Mouse (Mus musculus) urinary bladder, adult 18-20 months (tissue): ENCODE measurements at regions not wholly inside any gene's neighbourhood (a gene's known extent, or its start where the extent isn't known, plus 50 kb on each side); places are given as distances from the start of the nearest gene placed in this dataset.

ENCODE experiments used
- DNase-seq, 2 experiments: peaks; one replicate each; pipeline ENCODE4 v3.0.0; 2022; ENCODE audit warnings: low spot score in 2 of 2, mixed read lengths in 2 of 2

DNA sequence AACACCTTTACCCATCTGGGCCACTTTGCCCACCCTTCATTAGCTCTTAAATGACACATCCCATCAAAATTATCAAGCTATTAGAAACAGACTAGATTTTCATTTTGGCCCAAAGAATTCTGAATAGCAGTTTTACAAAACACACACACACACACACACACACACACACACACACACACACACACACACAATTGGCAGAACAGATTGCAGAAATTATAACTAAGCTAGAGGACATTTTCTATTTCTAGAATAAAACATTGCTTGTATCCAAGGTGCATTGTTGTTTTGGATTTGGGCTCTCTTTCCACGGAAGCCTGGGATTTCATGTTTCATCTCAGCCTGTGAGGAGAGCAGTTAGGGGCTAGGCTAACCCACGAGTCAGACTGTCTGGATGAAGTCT is 455.1 kb downstream of the Etnk1 start:
- DNase-seq, result no peak

DNA sequence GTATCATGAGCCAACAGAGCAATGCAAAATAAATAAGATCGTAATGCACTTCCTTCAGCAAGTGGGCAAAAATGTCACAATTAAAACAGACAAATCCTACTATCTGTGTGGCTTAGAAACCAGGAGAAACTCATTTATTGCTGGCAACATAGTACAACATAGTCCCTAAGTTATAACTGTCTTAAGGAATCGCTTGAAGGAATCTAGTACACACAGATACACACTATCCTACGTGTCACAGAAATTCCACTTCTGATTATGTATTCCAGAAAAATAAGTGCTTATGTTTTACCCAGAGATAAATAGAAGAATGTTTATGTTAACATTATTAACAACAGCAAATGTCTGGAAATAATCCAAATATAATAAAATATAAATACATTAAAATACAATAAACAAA is 457.9 kb downstream of the Etnk1 start:
- DNase-seq, result no peak

DNA sequence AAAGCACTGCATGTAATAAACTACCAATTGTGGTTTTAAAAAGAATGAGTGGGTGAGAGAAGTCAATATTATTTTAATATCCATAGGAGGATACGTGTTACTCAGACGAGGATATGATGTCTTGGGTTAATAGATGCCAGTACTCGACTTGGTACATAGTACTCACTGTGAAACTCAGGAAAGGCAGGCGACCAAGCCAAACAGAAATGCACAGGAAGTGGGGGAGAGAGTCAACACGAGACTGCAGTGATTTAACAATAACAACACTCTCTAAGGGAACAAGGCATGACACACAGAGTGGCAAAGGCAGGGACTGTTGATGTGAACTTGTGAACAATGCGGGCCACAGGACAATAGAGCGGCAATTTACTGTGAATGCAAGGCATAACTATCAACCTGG is 464.6 kb downstream of the Etnk1 start:
- DNase-seq, result no peak

- no peak for DNase-seq
Measured at GRCm38 (mm10) chr6:143633710-143634109, 466.7 kb downstream of the Etnk1 start.

- no peak for DNase-seq
Measured at GRCm38 (mm10) chr6:143634334-143634733, 467.3 kb downstream of the Etnk1 start.

- no peak for DNase-seq
Measured at GRCm38 (mm10) chr6:143635043-143635442, 468.0 kb downstream of the Etnk1 start.

GRCm38 (mm10) chr6:143640652-143641051 is 473.6 kb downstream of the Etnk1 start:
- DNase-seq, result peak; percentile 15 to 67

GRCm38 (mm10) chr6:143642052-143642451 is 475.0 kb downstream of the Etnk1 start:
- DNase-seq, result no peak

GRCm38 (mm10) chr6:143645989-143646388 is 479.0 kb downstream of the Etnk1 start:
- no peak for DNase-seq

GRCm38 (mm10) chr6:143648501-143648900 is 481.5 kb downstream of the Etnk1 start:
- no peak for DNase-seq

DNA sequence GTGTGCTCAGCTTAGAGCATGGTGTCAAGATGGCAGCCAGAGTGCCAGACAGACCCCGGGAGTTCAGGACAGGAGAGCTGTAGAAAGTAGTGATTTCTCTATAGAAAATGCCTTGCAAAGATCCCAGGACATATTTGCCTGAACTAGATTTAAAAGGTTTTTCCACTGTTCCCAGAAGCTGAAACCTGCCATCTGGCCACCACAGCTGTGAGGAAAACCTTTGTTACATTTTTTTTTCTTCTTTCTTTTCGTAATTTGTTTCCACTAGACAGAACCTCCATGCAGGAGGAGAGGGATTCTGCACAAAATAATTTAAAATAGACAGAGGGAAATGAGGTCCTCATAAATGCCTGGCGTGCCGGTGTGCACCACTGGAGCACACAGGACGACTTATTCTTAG is 489.6 kb downstream of the Etnk1 start:
- no peak for DNase-seq

GRCm38 (mm10) chr6:143660837-143661236 is 493.8 kb downstream of the Etnk1 start:
- DNase-seq, result no peak

GRCm38 (mm10) chr6:143663306-143663705 is 496.3 kb downstream of the Etnk1 start:
- DNase-seq, result no peak

GRCm38 (mm10) chr6:143665374-143665773 is 498.4 kb downstream of the Etnk1 start:
- DNase-seq, result no peak

DNA sequence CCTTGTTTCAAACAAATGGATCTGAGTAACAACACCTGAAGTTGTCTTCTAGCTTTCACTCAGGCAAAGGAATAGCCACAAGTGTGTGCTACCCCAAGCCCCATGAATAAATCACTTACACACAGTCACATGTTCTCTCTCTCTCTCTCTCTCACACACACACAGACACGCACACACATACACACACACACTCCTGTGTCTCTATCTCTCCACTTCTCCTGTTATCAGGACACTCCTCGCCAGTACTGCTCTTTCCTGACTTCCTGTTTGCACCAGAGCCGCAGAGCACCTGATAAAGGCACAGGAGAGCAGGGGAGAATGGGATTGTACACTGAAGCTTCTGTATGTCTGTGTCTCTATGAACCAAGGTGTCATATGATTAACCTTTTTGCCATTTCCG is 501.5 kb downstream of the Etnk1 start:
- no peak for DNase-seq

DNA sequence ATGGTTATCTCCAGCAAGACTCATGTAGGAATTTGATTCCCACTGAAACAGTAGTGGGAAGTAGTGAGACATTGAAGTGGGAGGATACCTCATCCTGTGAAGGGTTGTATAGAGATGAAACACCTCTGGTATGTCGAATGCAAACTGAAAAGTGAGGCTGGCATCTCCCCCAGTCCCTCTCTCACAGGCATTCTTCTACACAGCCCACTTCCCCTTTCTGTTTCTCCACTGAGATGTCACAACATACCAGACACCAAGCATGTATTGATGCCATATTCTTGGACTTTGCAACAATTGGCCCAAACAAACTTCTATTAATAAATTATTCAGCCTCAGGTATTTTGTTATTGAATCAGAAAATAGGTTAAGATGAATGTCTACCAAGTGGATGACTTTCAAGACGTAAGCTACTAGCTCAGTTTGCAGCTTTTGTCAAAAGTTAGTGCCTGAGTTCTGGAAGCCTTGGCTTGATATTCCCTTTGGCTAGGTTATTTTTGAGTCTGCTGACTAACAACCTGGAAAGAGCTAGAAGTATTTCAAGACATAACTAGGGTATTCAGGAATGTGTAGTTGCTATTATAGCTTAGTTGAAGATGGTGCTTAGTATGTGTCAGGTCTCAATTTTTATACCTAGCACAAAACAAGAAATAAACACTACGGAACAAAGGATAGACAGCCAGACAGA is 502.6 kb downstream of the Etnk1 start:
- no peak for DNase-seq

DNA sequence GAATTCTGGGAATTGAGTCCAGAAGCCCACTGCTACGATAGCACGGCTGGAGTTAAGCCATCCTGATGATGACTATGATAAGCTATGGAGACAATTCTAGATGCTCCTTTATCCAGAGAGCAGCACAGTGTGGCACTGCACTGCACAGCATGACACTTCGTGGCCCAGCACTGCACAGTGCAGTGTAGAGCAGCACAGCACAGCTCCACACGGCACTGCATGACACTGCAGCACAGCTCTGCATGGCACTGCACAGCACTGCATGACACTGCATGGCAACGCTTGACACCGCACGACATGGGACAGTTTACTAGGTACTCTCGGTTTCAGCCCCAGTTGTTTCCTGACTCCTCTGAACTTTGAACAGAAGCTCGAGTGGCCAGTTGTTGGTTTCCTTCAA is 523.1 kb downstream of the Etnk1 start:
- no peak for DNase-seq

GRCm38 (mm10) chr6:143690866-143691265 is 523.8 kb downstream of the Etnk1 start:
- no peak for DNase-seq

DNA sequence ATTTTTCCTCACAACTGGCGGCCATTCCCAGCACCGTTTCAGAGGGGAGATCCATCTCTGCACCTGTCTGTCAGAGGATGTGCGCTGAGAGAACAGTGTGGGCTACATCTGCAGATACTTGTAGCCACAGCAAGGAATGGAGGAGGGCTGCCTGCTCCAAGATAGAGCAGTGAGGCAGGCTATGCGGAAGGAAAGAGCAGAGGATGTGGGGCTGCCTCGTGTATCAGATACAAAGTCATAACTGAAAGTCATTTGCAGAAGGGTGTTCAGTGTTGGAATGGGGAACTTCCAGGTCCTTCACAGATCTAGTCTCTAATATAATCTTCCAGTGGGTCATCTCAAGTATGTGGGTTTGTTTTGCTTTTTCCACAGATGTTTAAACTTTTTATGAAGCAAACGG is 531.0 kb downstream of the Etnk1 start:
- DNase-seq, result no peak

- no peak for DNase-seq
Measured at GRCm38 (mm10) chr6:143703984-143704383, 537.0 kb downstream of the Etnk1 start.

GRCm38 (mm10) chr6:143706451-143706850 is 539.4 kb downstream of the Etnk1 start:
- no peak for DNase-seq

GRCm38 (mm10) chr6:143714461-143714860 is 547.4 kb downstream of the Etnk1 start:
- no peak for DNase-seq

DNA sequence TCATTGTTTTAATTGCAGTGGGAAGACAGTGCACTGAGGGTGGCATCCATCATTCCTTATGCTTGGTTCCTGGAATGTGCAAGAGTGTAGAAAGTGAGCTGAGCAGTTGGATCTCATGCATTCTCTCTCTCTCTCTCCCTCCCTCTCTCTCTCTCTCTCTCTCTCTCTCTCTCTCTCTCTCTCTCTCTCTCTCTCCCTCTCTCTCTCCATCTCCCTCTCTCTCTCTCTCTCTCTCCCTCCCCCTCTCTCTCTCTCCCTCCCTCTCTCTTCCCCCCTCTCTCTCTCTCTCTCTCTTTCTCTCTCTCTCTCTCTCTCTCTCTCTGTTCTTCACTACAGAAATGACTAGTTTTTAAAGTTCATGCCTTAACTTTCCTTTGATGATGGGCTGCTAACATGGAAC is 583.1 kb downstream of the Etnk1 start:
- DNase-seq, result no peak
